Mouse (Mus musculus) forebrain, embryonic 11.5 days (tissue): ENCODE measurements around the gene Mboat7. TPM values are rescaled to one million over a fixed set of nuclear protein-coding genes. Genes with fewer than 3 reads are reported as not detected.
"Not testable (repeated sequence)": the region's sequence is repeated elsewhere in the genome, so short reads cannot be mapped to it uniquely, and the experiment has no call there.

ENCODE experiments used
- ATAC-seq: fragments of 200-750 bp; cut with Nextera tagmentation; replicated peaks from 2 replicates; pipeline ENCODE4 v1.8.0; 2017; ENCODE audit warnings: moderate TSS enrichment; ENCODE audit not compliant: low FRiP score
- DNase-seq: peaks from one replicate; pipeline ENCODE4 v3.0.0-alpha.2; 2017; ENCODE audit warnings: low spot score
- H3K27ac ChIP-seq: fragments of 300-500 bp; sonication (generic); 2 replicates; pipeline ENCODE4 v1.5.1; 2014; ENCODE audit warnings: low read depth, low read length
- H3K27me3 ChIP-seq: fragments of 300-500 bp; sonication (generic); 2 replicates; pipeline ENCODE4 v1.6.1; 2014; ENCODE audit warnings: mild to moderate bottlenecking, low read length, mixed read lengths; ENCODE audit not compliant: control insufficient read depth, insufficient read depth
- H3K36me3 ChIP-seq: fragments of 300-500 bp; sonication (generic); 2 replicates; pipeline ENCODE4 v1.6.1; 2014; ENCODE audit warnings: mild to moderate bottlenecking, low read length, moderate library complexity, mixed read lengths; ENCODE audit not compliant: control insufficient read depth, insufficient read depth
- H3K4me1 ChIP-seq: fragments of 300-500 bp; sonication (generic); replicated peaks from 2 replicates; pipeline ENCODE4 v1.6.1; 2014; ENCODE audit warnings: low read length, mixed read lengths; ENCODE audit not compliant: control insufficient read depth, insufficient read depth
- H3K4me2 ChIP-seq: fragments of 300-500 bp; sonication (generic); 2 replicates; pipeline ENCODE4 v1.6.1; 2014; ENCODE audit warnings: low read depth, mild to moderate bottlenecking, low read length, moderate library complexity, mixed read lengths; ENCODE audit not compliant: severe bottlenecking
- H3K4me3 ChIP-seq: fragments of 300-500 bp; sonication (generic); 2 replicates; pipeline ENCODE4 v1.5.1; 2014; ENCODE audit warnings: low read depth, low read length
- H3K9ac ChIP-seq: fragments of 300-500 bp; sonication (generic); 2 replicates; pipeline ENCODE4 v1.6.1; 2014; ENCODE audit warnings: low read length
- H3K9me3 ChIP-seq: fragments of 300-500 bp; sonication (generic); 2 replicates; pipeline ENCODE4 v1.6.1; 2016; ENCODE audit warnings: low read length, mixed read lengths; ENCODE audit not compliant: control insufficient read depth
- WGBS: fragments of 180-500 bp; shearing (Covaris S2); extraction: QIAGEN DNeasy Blood & Tissue Kit; methylation state at CpG from one replicate; pipeline ENCODE4 v1.1.7; 2014; 5-methylcytosine and 5-hydroxymethylcytosine counted together
- polyA plus RNA-seq: library from polyadenylated mRNA; unstranded; fragments of >200 nt; fragmentation: Nextera tagmentation; extraction: Ambion mirVana; gene quantifications from 2 replicates; pipeline ENCODE4 v1.2.1, GENCODE M21; 2014

Gene Mboat7
- polyA plus RNA-seq, 1 experiment from 2014 or later = 40.2 TPM

- H3K36me3 ChIP-seq = no peaks in the 10 kb centered on the region; the same call in 1 of the 2 replicates
- H3K27me3 ChIP-seq = no peaks in the 10 kb centered on the region
- no peak for DNase-seq
- no peaks in the 10 kb centered on the region for H3K9me3 ChIP-seq
- H3K4me2 ChIP-seq = no peak overlapping the region
- no peak overlapping the region for H3K27ac ChIP-seq
- H3K9ac ChIP-seq = no peak overlapping the region
- no peak overlapping the region for H3K4me3 ChIP-seq
- no peak for ATAC-seq
- H3K4me1 ChIP-seq = no peaks in the 10 kb centered on the region
- whole genome bisulfite sequencing = 94% methylated on average over 6 of the region's 6 CpGs
These were observed 5.1 kb upstream of the Mboat7 start for GRCm38 (mm10) chr7:3698471-3698870.

- Histone ChIP-seq H3K4me3 (peak overlapping the region; percentile 64), H3K9ac (peak overlapping the region; percentile 75), H3K27ac (peak overlapping the region; percentile 77; the same call in 1 of the 2 replicates), H3K4me2 (peak overlapping the region; percentile 89)
- not testable (repeated sequence) for H3K36me3 ChIP-seq, ATAC-seq, H3K9me3 ChIP-seq, DNase-seq, H3K4me1 ChIP-seq, H3K27me3 ChIP-seq
- WGBS = 11% methylated on average over 9 of the region's 9 CpGs
These were observed 1.6 kb upstream of the Mboat7 start for GRCm38 (mm10) chr7:3694949-3695305.

GRCm38 (mm10) chr7:3694076-3694948 lies 989 bp upstream of the Mboat7 start:
- under 1% methylated on average over 52 of the region's 55 CpGs for whole genome bisulfite sequencing
- H3K27me3 ChIP-seq = no peaks in the 10 kb centered on the region
- peak overlapping the region; percentile 77 for H3K27ac ChIP-seq
- H3K4me3 ChIP-seq = peak overlapping the region; percentile 64
- ATAC-seq (peak; percentile 67), DNase-seq (peak; percentile 84)
- no peaks in the 10 kb centered on the region for H3K9me3 ChIP-seq
- H3K36me3 ChIP-seq = no peaks in the 10 kb centered on the region; the same call in 1 of the 2 replicates
- peak overlapping the region; percentile 75 for H3K9ac ChIP-seq
- peak overlapping the region; percentile 89 for H3K4me2 ChIP-seq
- H3K4me1 ChIP-seq = peaks cover 3% of the 10 kb centered on the region; the same call in 1 of the 2 replicates

- DNase-seq = no peak
- peak overlapping the region; percentile 75 for H3K9ac ChIP-seq
- H3K4me3 ChIP-seq = peak overlapping the region; percentile 64
- 0% methylated on average over 18 of the region's 18 CpGs for WGBS
- peaks cover 3% of the 10 kb centered on the region; the same call in 1 of the 2 replicates for H3K4me1 ChIP-seq
- no peaks in the 10 kb centered on the region; the same call in 1 of the 2 replicates for H3K36me3 ChIP-seq
- ATAC-seq = no peak; the same call in 1 of the 2 replicates
- H3K27ac ChIP-seq = peak overlapping the region; percentile 77
- H3K9me3 ChIP-seq = no peaks in the 10 kb centered on the region
- H3K4me2 ChIP-seq = peak overlapping the region; percentile 89
- H3K27me3 ChIP-seq = no peaks in the 10 kb centered on the region
These were observed 419 bp upstream of the Mboat7 start for GRCm38 (mm10) chr7:3693809-3694075.

GRCm38 (mm10) chr7:3692382-3692986 lies 839 bp downstream of the Mboat7 start, which contains the start of gene Tsen34:
Gene Tsen34 (plus strand): TSS chr7:3692863.
- Histone ChIP-seq H3K4me3 (peak within 1 kb of the TSS; percentile 64), H3K27ac (peak within 1 kb of the TSS; percentile 77), H3K27me3 (no peaks in the 10 kb centered on the region), H3K4me2 (peak within 1 kb of the TSS; percentile 89), H3K9ac (peak within 1 kb of the TSS; percentile 83), H3K9me3 (no peaks in the 10 kb centered on the region), H3K36me3 (no peaks in the 10 kb centered on the region; the same call in 1 of the 2 replicates), H3K4me1 (peaks cover 3% of the 10 kb centered on the region; the same call in 1 of the 2 replicates)
- ATAC-seq (no peak; the same call in 1 of the 2 replicates), DNase-seq (no peak)
- 1% methylated on average over 49 of the region's 49 CpGs for WGBS

- H3K27me3 ChIP-seq = no peaks in the 10 kb centered on the region
- H3K4me2 ChIP-seq = peak overlapping the region; percentile 89
- no peak overlapping the region for H3K27ac ChIP-seq
- H3K9me3 ChIP-seq = no peaks in the 10 kb centered on the region
- peaks cover 3% of the 10 kb centered on the region; the same call in 1 of the 2 replicates for H3K4me1 ChIP-seq
- H3K4me3 ChIP-seq = peak overlapping the region; percentile 64
- H3K36me3 ChIP-seq = no peaks in the 10 kb centered on the region; the same call in 1 of the 2 replicates
- WGBS = 34% methylated on average over 3 of the region's 3 CpGs
- ATAC-seq (no peak), DNase-seq (no peak)
- peak overlapping the region; percentile 83 for H3K9ac ChIP-seq
These were observed 1.4 kb downstream of the Mboat7 start for GRCm38 (mm10) chr7:3691919-3692318.

GRCm38 (mm10) chr7:3685400-3686187 lies 7.7 kb downstream of the Mboat7 start:
- no peak overlapping the region for H3K4me2 ChIP-seq
- no peaks in the 10 kb centered on the region for H3K27me3 ChIP-seq
- no peak overlapping the region for H3K4me3 ChIP-seq
- no peak for DNase-seq
- no peak overlapping the region for H3K9ac ChIP-seq
- 74% methylated on average over 31 of the region's 31 CpGs for WGBS
- no peak for ATAC-seq
- H3K27ac ChIP-seq = no peak overlapping the region
- no peaks in the 10 kb centered on the region for H3K9me3 ChIP-seq
- no peaks in the 10 kb centered on the region; the same call in 1 of the 2 replicates for H3K36me3 ChIP-seq
- H3K4me1 ChIP-seq = 0 out of 2 replicates have a peak, but pooled peaks cover 2% of the 10 kb centered on the region

GRCm38 (mm10) chr7:3684698-3685097 lies 8.6 kb downstream of the Mboat7 start:
- no peaks in the 10 kb centered on the region for H3K27me3 ChIP-seq
- H3K4me2 ChIP-seq = no peak overlapping the region
- peak overlapping the region; percentile 53; the same call in 1 of the 2 replicates for H3K27ac ChIP-seq
- ATAC-seq (0 out of 2 replicates have a peak, but pooled peaks have one; percentile 11), DNase-seq (no peak)
- H3K9ac ChIP-seq = no peak overlapping the region
- H3K4me3 ChIP-seq = no peak overlapping the region
- no peaks in the 10 kb centered on the region; the same call in 1 of the 2 replicates for H3K36me3 ChIP-seq
- 84% methylated on average over 8 of the region's 8 CpGs for whole genome bisulfite sequencing
- H3K4me1 ChIP-seq = 0 out of 2 replicates have a peak, but pooled peaks cover 2% of the 10 kb centered on the region
- H3K9me3 ChIP-seq = no peaks in the 10 kb centered on the region
